Mouse (Mus musculus): Measurements from ENCODE around the gene Map3k10. TPM values are rescaled to one million over a fixed set of nuclear protein-coding genes. Genes with fewer than 3 reads are reported as not detected.

Gene Map3k10
- polyA plus RNA-seq, 1 experiment = 101 TPM

DNA sequence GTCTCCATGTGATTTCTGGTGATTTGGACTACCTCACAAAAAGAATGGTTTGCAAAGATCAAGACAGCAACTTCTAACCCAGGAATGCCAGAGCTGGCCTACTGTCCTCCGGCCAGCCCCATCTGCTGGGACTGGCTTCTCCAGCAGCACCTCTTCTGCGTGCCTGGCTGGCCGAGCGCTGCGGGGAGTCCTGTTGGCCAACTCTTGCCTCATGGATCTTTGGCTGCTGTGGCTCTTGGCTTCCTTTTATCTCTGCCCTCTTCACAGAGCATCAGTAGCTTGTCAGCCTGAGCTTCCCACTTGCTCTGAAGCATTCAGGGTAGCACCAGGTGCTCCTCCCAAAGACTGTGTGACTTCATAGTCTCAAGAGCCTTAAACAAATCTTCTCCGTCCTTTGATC is 46.2 kb downstream of the Map3k10 start:
- TF ChIP-seq GATA1 (IDR thresholded peaks at IDR 0.05; ENCODE audit: low read length) = no peak

DNA sequence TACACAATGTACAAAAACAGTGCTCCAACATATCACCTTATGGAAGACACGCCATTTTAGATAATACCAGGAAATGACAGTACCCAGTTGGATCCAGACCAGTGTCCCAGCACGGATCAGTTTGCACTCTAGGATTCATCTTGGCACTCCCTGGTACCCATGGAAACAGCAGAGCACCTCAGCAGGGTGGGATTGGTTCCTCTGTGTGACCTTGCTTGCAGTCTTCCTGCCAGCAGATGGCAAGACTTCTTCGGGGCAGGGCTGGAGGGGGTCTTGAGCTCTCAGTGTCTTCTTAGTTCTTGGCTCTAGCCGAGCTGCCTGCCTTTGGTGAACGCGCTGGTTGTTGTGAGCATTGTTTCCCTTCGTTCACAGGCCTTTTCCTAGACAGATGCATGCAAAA is 46.7 kb downstream of the Map3k10 start:
- no peak for TF ChIP-seq GATA1 (IDR thresholded peaks at IDR 0.05; ENCODE audit: low read length)

DNA sequence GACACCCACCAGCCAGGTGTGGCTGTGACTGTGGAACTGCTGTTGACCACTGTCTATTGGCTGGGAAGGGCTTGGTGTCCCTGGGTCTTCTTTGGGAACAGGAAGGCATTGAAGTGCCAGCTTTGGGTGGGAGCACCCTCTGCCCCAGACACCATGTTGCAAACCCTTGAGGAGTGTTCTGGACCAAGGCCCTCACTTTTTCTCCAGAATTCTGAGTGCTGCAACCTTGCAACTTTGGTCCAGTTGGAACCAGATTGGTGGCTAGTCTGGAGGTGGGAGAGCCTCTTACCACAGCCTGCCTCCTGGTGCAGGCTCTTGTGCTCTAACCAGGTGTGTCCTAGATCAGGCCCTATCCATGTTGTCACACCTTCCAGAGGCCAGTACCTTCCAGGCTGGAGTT is 49.4 kb downstream of the Map3k10 start:
- no peak for TF ChIP-seq GATA1 (IDR thresholded peaks at IDR 0.05; ENCODE audit: low read length)

DNA sequence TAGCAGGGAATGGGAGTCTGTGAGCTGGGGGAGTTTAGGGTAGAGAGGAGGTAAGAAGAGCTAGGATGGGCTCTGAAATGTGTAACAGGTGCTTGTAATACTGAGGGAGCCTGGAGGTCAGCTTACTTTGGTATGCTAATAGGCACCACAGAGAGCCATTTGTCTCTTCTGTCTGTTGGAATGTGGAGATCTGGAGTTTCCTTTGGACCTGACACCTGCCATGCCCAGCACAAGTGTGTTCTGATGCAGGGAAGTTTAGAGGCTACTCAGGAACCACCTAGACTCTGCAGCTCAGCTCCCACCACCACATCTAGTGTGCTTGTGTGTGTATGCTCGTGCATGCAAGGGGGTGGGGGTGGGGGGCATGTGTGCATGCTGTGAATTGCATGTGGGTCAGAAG is 52.2 kb downstream of the Map3k10 start:
- TF ChIP-seq GATA1 (IDR thresholded peaks at IDR 0.05; ENCODE audit: low read length) = no peak

DNA sequence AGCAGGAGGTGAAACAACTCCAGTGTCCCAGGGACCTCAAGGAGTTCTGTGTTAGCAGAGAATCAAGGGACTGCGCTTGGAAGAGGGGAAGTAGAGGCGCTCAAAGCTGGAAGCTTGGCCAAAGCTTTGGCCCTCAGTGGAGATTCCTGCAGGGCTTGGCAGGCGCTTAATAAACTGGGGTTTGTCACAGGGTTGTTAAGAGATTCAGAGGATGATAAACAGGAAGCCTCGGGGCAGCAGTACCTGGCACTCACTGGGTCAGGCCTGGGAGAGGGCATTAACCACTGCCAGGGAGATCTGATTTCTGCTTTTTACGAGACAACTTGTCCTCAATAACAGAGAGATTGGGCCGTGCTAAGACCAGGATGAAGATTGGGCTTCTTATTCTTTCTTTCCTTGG is 53.4 kb downstream of the Map3k10 start:
- no peak for TF ChIP-seq GATA1 (IDR thresholded peaks at IDR 0.05; ENCODE audit: low read length)

DNA sequence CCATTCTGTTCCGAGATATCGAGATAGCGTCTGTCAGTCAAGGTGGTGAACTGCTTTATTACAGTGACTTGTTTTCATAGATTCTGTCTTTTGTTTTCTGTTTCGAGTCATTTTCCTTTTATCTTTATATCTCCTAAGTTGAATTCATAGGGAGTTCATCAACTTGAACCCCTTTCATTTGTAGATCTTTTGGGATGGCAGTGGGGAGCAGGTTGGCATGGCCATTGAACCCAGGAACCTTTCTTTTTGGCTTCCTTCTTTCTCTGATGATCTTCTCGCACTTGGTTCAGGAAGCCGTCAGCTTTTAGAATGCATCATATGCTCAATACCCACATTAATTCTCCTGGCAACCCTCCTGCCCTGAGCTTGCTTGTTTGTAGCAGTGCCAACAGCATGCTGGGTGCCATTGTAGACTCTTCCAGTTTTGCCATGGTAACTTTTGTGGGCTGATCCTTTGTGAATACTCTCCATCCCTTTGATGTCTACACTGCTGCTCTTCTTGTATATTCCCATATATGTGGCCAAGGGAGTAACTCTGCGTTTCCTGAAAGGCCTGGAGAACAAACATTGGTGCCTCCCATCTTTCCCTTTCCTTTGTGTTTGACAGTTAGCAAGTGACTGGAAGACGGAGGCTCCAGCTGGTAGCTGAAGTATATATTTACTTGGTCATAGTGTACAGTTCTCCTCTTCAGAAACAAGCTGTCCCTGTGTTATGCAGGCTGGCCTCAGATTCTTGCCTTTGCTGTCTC is 60.5 kb downstream of the Map3k10 start:
- TF ChIP-seq GATA1 (IDR thresholded peaks at IDR 0.05; ENCODE audit: low read length) = no peak

DNA sequence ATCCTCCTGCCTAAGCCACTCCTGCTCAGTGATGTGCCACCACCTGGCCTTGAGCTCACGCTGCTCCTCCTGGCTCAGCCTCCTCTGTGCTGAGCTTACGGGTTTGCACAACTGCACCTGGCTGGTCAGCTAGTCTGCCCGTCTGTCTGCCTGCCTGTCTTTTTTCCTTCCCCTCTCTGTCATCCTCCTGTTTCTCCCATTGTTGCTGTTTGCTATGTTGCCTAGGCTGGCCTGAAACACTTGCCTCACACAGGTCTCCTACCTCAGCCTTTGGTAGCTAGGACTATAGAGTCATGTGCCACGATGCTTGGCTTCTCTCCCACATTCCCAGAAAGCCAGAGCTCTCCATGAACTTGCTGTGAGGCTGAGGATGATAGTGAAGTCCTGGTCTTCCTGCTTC is 61.5 kb downstream of the Map3k10 start:
- no peak for TF ChIP-seq GATA1 (IDR thresholded peaks at IDR 0.05; ENCODE audit: low read length)

DNA sequence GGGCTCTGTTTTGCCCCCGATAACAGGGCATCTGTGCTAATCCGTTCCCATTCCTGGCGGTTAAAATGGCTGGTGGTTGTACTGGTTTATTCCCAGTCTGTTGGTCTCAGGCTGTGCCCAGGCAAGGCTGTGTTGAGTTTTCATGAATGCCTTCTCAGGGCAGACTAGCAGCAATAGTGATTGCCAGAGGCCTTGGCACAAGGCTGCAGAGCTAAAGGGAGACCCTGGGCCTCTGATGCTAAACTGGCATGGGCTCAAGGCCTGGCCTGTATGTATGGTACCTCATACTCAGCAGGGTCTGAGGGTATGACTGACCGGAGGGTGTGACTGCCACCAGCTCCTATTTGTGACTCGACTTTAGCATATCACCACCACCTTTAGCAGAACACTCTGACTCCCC is 63.5 kb downstream of the Map3k10 start:
- no peak for TF ChIP-seq GATA1 (IDR thresholded peaks at IDR 0.05; ENCODE audit: low read length)

DNA sequence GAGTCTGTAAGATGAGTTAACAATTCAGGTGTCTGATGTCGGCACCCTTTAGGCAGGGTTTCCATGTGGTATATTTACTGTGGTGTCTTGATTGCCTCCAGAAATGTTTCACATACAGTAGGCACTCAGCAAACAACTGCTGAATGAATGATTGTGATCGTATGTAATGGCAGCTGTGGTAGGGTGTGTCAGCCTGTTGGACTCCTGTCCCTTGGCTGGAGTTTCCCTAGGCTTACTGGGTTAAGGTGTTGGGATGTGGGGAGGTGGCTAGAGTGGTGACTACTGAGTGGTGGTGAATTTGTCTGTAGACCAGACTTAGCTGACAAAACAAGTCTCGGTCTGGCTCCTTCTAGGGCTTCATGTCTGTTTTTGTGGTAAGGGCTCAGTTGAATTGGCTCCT is 64.0 kb downstream of the Map3k10 start:
- no peak for TF ChIP-seq GATA1 (IDR thresholded peaks at IDR 0.05; ENCODE audit: low read length)

DNA sequence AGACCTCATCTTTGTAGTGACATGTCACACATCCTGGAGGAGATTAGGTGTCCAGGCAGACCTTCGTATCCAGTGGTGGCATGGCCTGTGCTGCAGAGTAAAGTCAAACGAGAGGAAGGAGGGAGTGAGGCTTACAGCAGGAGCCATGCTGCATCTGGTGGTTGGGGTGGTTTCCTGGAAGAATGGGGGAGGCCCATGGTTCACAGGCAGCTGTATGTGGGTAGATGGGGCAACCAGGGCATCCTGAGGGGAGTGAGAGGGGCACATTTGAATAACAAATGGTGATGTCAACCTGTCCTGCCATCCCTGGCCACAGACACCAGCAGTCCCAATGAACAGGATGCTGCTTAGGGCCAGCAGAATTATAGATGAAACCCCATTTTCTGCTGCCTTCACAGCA is 64.7 kb downstream of the Map3k10 start:
- no peak for TF ChIP-seq GATA1 (IDR thresholded peaks at IDR 0.05; ENCODE audit: low read length)

DNA sequence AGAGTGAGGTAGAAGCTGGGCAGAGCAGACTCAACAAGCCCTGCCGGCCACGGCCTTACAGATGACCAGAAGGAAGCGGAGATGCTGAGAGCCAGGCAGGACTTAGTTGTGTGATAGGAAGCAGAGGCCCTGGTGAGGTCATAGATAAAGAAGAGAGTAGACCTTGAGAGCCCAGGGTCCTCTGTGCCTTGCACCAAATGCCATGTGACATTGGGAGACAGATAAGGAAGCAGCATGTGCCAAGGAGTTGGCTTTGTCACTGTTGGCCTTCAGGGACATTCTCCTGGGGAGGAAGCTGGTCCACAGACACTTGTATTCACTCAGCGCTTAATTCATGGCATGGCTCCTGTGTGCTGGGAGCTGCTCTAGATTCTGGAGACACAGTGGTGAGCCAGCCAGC is 65.1 kb downstream of the Map3k10 start:
- TF ChIP-seq GATA1 (IDR thresholded peaks at IDR 0.05; ENCODE audit: low read length) = no peak

DNA sequence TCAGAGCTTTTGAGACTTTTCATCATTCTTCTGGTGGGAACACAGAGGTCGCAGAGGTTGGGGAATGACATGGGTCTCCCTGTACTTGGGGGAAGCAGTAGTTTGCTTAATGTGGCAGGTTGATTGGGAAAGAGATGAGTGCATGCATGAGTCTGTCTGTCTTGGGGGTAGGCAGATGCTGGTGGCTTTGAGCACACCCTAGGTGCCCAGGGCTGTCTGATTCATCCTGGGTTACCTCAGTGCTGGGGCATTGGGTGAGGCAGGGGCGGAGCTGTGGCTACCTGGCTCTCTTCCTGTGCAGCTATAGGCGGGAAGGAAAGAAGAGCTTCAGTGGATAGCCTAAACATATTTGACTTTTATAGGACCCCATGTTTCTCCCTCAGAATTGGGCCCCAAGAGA is 66.3 kb downstream of the Map3k10 start:
- no peak for TF ChIP-seq GATA1 (IDR thresholded peaks at IDR 0.05; ENCODE audit: low read length)

DNA sequence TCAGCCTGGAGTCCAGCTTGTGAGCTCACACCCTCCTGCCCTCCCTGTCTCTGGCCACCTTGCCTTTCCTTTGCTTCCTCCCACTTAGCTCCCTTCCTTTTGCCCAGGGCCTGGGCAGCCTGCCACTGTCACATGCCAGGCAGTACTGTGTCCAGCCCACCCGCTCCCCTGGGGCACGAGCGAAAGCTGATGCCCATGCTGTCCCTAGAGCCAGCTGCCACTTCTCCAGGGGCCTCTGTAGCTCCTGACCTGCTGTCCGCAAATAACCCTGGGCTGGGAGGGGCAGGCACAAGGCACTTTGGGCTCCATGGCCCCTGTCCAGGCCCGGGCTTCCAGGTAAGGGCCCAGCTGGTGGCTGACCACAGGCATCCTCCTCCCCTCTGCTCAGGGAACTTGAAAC is 66.8 kb downstream of the Map3k10 start:
- no peak for TF ChIP-seq GATA1 (IDR thresholded peaks at IDR 0.05; ENCODE audit: low read length)

DNA sequence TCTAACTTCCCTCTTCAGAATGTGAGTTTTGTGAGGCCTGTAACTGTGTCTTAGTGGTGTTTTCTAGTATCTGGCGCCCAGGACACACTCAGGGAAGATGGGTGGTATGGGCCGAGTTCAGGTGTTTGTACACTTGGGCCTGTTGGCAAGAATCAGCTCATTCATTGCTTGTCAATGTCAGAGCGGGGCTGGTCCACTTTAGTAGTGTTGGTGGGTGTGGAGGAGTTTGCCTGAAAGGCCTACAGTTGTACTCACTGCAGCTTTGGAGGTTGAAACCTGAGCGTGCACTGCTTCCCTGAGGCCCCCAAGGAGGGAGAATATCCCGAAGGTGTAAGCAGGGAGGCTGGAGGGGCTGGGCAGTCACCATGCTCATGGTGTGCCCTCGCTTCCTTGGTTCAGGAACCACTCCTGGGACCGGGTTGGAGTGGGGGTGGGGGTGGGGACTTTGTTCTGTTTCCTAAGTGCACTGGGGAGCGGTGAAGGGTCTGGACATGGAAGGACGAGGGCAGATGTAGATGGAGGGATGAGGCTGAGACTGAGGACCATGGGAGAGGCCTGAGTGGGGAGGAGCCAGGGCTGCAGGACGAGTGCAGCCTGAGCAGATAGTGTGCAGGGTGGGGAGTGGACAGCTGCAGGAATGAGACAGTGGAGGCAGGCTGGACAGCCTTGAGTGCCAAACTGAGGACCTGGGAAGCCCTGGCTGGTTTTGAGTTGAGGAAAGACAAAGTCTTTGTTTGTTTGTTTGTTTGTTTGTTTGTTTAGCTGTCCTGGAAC is 67.7 kb downstream of the Map3k10 start:
- no peak for TF ChIP-seq GATA1 (IDR thresholded peaks at IDR 0.05; ENCODE audit: low read length)

Other genes with a start within 250 kb of the Map3k10 start
- 0.39 and 0.67 TPM in 2 replicates for gene Sptbn4, start 226.9 kb downstream of the Map3k10 start, polyA plus RNA-seq (2012)
- gene Blvrb, start 226.6 kb downstream of the Map3k10 start, polyA plus RNA-seq (2012) = 971 and 1,082 TPM in 2 replicates
- gene Sertad3, start 200.8 kb downstream of the Map3k10 start, polyA plus RNA-seq (2012) = 39.7 and 45.0 TPM in 2 replicates
- gene Sertad1, start 187.7 kb downstream of the Map3k10 start, polyA plus RNA-seq (2012) = 87.2 and 107 TPM in 2 replicates
- 4.4 and 4.8 TPM in 2 replicates for gene Prx, start 175.3 kb downstream of the Map3k10 start, polyA plus RNA-seq (2012)
- 0.48 and 0.57 TPM in 2 replicates for gene Hipk4, start 151.3 kb downstream of the Map3k10 start, polyA plus RNA-seq (2012)
- 13.4 and 14.5 TPM in 2 replicates for gene Pld3, start 121.4 kb downstream of the Map3k10 start, polyA plus RNA-seq (2012)
- gene 2310022A10Rik, start 121.4 kb downstream of the Map3k10 start, polyA plus RNA-seq (2012) = 75.9 and 80.9 TPM in 2 replicates
- 86.1 and 92.3 TPM in 2 replicates for gene Akt2, start 83.0 kb downstream of the Map3k10 start, polyA plus RNA-seq (2012)
- gene Ttc9b, start 20.7 kb downstream of the Map3k10 start, polyA plus RNA-seq (2012) = not detected in 2 replicates
- gene Zfp607b, start 14.7 kb upstream of the Map3k10 start, polyA plus RNA-seq (2012) = 0.08 and 0.14 TPM in 2 replicates
- 0.43 and 0.51 TPM in 2 replicates for gene Zfp60, start 56.8 kb upstream of the Map3k10 start, polyA plus RNA-seq (2012)
- gene Zfp626, start 132.6 kb upstream of the Map3k10 start, polyA plus RNA-seq (2012) = 0.06 and 0.08 TPM in 2 replicates
- gene Zfp59, start 164.0 kb upstream of the Map3k10 start, polyA plus RNA-seq (2012) = 0.24 and 0.26 TPM in 2 replicates
- 0.09 and 0.12 TPM in 2 replicates for gene Zfp607a, start 182.9 kb upstream of the Map3k10 start, polyA plus RNA-seq (2012)